Mouse (Mus musculus) CD4-positive, CD25-positive, alpha-beta regulatory T cell (primary cell): ENCODE measurements around the gene Abcb10. TPM values are rescaled to one million over a fixed set of nuclear protein-coding genes. Genes with fewer than 3 reads are reported as not detected.

Source experiments
- polyA plus RNA-seq: library from polyadenylated mRNA; unstranded; fragments of 100-300 nt; shearing (Covaris generic); gene quantifications from one replicate; pipeline ENCODE4 v1.2.1, GENCODE M21; 2017

Abcb10 gene
- polyA plus RNA-seq, result 2.5 TPM

DNA sequence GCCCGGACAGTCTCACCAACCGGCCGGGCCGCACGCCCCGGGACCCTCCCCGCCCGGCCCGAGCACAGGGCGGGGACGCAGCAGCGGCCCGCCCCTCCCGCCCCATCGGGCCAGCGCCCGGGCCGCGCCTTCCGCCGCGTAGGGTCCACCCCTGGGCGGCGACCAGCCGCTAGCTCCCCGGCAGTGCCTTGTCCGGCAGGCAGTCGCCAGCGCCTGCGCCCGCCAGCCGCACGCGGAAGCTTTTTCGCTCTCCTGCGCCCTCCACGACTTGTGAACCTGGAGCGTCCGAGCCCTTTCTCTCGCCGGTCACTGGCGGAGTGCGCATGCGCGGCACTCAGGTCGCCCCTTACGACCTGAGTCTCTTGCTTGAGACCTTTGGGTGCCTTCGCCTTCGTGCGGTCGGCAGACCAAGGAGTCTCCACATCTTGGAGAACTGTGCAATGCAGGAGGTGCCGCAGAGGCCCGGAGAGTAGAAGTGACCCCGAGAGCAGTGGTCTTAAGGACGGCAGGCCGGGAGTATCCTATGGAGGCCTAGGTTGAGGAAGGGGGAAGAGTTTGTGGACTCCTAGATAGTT, at the start of gene Abcb10:
Gene Abcb10 (minus strand): TSS at position 297 of the 575 bp plus-strand sequence.

DNA sequence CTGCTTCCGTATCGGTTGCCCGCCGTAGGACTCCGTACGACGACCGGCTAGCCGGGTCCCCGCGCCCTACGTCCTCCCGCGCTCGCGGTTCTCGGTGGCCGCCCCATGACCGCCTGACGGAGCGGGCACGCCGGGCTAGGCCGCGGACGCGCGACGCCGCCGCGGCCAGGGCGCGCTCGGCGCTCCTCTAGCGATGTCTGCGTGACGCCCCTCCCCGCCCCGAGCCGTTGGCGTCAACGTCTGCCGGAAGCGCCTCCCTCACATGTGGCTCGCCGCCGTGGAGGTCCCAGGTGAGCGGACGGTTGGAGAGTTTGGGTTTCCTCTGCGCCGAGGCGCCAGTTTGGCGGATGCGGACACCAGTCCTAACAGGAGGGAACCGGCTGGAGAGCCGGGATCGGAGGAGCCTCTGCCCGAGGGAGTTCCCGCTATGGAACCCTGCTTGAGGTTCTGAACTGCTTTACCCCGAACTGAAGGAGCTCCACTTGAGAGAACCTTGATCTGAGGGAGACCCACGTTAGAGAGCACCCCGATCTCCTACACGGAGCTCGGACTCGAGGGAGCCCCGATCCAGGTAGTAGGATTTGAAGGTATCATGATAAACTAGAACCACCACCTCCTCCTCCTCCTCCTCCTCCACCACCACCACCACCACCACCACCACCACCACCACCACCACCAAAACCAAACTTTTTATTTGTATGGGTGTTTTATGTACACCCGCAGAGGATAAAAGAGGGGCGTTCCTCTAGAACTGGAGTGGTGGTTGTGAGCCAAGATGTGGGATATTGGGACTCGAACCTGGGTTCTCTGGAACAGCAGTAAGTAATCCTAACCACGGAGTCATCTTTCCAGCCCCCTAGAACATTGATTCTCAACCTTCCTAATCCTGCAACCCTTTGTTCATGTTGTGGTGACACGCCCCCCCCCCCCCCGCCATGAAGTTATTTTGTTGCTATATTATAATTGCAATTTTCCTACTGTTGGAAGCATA, 38.6 kb upstream of the Abcb10 start, which contains the start of the genes Taf5l and Urb2:
Gene Taf5l (minus strand): TSS at position 161 of the 991 bp plus-strand sequence.
Gene Urb2 (plus strand): TSS at position 272 of the 991 bp plus-strand sequence.

DNA sequence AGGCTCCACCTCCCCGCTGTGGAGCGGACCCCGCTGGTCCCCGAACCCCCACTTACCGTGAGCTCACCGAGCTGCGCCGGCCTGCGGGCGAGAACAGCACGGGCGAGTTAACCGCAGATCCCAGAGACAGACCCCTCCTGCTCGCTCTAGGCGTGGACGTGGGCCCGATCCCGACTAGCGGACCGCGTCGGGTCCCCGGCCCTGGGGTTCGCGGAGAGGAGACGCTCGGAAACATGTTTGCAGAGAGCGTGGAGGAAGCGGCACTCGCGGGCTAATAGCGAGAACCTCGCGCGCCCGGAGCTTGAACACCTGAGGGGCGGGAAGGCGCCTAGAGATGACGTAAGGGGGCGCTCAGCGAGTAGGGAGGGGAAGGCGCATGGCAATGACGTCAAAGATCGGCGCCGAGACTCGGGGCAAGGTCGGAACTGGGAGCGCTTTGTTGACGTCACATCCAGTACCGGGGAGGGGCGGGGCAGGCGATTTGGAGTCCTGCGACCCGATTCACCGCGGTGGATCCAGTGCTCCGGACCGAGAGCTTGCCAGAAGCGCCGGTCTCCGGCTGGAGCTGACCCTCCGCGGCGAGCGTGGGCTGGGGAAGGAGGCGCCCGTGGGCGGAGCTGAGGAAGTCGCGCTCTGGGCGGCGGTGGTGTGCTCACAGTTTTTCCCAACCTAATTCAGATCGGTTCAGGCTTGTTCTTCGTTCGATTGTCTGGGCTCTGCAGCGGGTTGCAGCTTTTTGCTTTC, 33.8 kb downstream of the Abcb10 start, which contains the start of gene Nup133:
Gene Nup133 (minus strand): TSS at position 324 of the 744 bp plus-strand sequence.

Other genes with a start within 250 kb of the Abcb10 start
- gene Rab4a, start 177.1 kb downstream of the Abcb10 start, polyA plus RNA-seq, result 16.6 TPM
- gene Ccsap, start 122.9 kb downstream of the Abcb10 start, polyA plus RNA-seq, result 14.0 TPM
- gene Acta1, start 88.4 kb downstream of the Abcb10 start, polyA plus RNA-seq, result 0.25 TPM
- 24.3 TPM for gene Nup133, start 33.9 kb downstream of the Abcb10 start, polyA plus RNA-seq
- gene Taf5l, start 38.3 kb upstream of the Abcb10 start, polyA plus RNA-seq, result 81.6 TPM
- 9.9 TPM for gene Urb2, start 38.4 kb upstream of the Abcb10 start, polyA plus RNA-seq
- 61.6 TPM for gene Galnt2, start 248.3 kb upstream of the Abcb10 start, polyA plus RNA-seq